Mouse (Mus musculus): ENCODE results near the gene Fam181a.

DNA sequence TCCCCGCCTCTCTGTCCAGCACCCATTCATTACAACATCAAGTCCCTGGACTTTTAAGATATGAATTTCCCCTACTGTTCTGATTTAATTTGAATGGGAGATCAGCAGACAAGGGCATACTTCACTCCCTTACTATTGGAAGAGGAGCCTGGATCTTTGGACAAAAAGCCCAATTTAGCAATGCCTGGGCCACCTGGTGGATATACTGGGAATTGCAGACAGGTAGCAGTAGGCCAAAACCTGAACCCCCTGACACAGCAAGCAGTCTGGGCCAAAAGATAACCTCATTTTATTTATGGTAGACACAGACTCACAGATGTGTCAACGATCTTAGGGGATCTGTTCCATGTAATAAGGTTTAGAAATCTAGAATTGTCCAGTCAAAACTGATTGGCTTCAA lies 9.1 kb upstream of the Fam181a start:
- peak; percentile 67 for TF ChIP-seq CTCF (IDR thresholded peaks at IDR 0.05; ENCODE audit: insufficient read depth, low read length)
- TF ChIP-seq POLR2A (IDR thresholded peaks at IDR 0.05; ENCODE audit: borderline replicate concordance, extremely low read depth, low read depth, low read length) = no peak

Measured in lung, adult 2 months (tissue).